Mouse (Mus musculus) intestine, embryonic 14.5 days (tissue): ENCODE results near the gene Rgs16. TPM values are rescaled to one million over a fixed set of nuclear protein-coding genes. Genes with fewer than 3 reads are reported as not detected.
A peak's percentile ranks its signal among the peaks of the same experiment; 100 is the strongest.

Experiments
- ATAC-seq: fragments of 200-750 bp; cut with Nextera tagmentation; replicated peaks from 2 replicates; pipeline ENCODE4 v1.8.0; 2017; ENCODE audit warnings: low read depth, moderate number of reproducible peaks, moderate TSS enrichment, moderate library complexity; ENCODE audit not compliant: low FRiP score, low TSS enrichment
- DNase-seq: peaks from one replicate; pipeline ENCODE4 v3.0.0-alpha.2; 2018; ENCODE audit warnings: low spot score
- H3K27ac ChIP-seq: fragments of 300-500 bp; sonication (generic); 2 replicates; pipeline ENCODE4 v1.5.1; 2014; ENCODE audit warnings: low read depth, mild to moderate bottlenecking, control low read depth
- H3K27me3 ChIP-seq: fragments of 300-500 bp; sonication (generic); replicated peaks from 2 replicates; pipeline ENCODE4 v1.6.1; 2014; ENCODE audit warnings: low read length, control low read depth; ENCODE audit not compliant: control insufficient read depth, insufficient read depth
- H3K36me3 ChIP-seq: fragments of 300-500 bp; sonication (generic); 2 replicates; pipeline ENCODE4 v1.6.1; 2014; ENCODE audit warnings: low read length, control low read depth; ENCODE audit not compliant: control insufficient read depth, insufficient read depth
- H3K4me1 ChIP-seq: fragments of 300-500 bp; sonication (generic); replicated peaks from 2 replicates; pipeline ENCODE4 v1.6.1; 2014; ENCODE audit warnings: low read length, control low read depth, mixed read lengths; ENCODE audit not compliant: control insufficient read depth, insufficient read depth
- H3K4me2 ChIP-seq: fragments of 300-500 bp; sonication (generic); 2 replicates; pipeline ENCODE4 v1.6.1; 2014; ENCODE audit warnings: low read length
- H3K4me3 ChIP-seq: fragments of 300-500 bp; sonication (generic); 2 replicates; pipeline ENCODE4 v1.5.1; 2014; ENCODE audit warnings: low read depth, low read length, control low read depth, mixed read lengths
- H3K9ac ChIP-seq: fragments of 300-500 bp; sonication (generic); 2 replicates; pipeline ENCODE4 v1.6.1; 2014; ENCODE audit warnings: mild to moderate bottlenecking, low read length
- H3K9me3 ChIP-seq: fragments of 300-500 bp; sonication (generic); 2 replicates; pipeline ENCODE4 v1.6.1; 2016; ENCODE audit warnings: low read length, control low read depth; ENCODE audit not compliant: control insufficient read depth
- WGBS: fragments of 180-500 bp; shearing (Covaris S2); extraction: QIAGEN DNeasy Blood & Tissue Kit; methylation state at CpG from one replicate; pipeline ENCODE4 v1.1.7; 2014; 5-methylcytosine and 5-hydroxymethylcytosine counted together
- polyA plus RNA-seq: library from polyadenylated mRNA; unstranded; fragments of >200 nt; fragmentation: Nextera tagmentation; extraction: Ambion mirVana; gene quantifications from 2 replicates; pipeline ENCODE4 v1.2.1, GENCODE M21; 2014

Gene Rgs16
- polyA plus RNA-seq, 1 experiment from 2014 or later, result 2.7 TPM

DNA sequence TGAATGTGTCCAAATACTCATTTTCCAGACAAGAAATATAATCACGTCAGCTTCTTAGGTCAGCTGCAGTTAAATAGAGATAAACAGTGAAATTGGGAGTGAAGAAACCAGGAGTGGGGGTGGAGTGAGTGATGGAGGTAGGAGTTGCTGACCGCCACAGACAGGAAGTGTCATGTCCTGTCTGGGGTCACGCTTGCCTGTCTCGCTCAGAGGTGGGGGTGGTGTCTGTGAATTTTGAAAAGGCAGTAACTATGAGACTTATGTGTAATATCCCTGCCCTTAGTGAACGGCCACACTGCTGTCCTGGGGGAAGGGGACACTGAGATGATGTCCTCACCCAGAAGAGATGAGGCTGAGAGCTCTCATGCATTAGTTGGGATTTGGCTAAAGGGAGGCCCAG is 30.7 kb upstream of the Rgs16 start:
- Histone ChIP-seq H3K9ac (no peak overlapping the region), H3K36me3 (no peaks in the 10 kb centered on the region), H3K27me3 (0 out of 2 replicates have a peak, but pooled peaks cover 3% of the 10 kb centered on the region), H3K27ac (no peak overlapping the region), H3K4me2 (no peak overlapping the region), H3K4me3 (no peak overlapping the region), H3K4me1 (peaks cover 12% of the 10 kb centered on the region), H3K9me3 (no peaks in the 10 kb centered on the region)
- WGBS, result 34% methylated on average over 5 of the region's 5 CpGs
- DNase-seq (no peak), ATAC-seq (no peak)

DNA sequence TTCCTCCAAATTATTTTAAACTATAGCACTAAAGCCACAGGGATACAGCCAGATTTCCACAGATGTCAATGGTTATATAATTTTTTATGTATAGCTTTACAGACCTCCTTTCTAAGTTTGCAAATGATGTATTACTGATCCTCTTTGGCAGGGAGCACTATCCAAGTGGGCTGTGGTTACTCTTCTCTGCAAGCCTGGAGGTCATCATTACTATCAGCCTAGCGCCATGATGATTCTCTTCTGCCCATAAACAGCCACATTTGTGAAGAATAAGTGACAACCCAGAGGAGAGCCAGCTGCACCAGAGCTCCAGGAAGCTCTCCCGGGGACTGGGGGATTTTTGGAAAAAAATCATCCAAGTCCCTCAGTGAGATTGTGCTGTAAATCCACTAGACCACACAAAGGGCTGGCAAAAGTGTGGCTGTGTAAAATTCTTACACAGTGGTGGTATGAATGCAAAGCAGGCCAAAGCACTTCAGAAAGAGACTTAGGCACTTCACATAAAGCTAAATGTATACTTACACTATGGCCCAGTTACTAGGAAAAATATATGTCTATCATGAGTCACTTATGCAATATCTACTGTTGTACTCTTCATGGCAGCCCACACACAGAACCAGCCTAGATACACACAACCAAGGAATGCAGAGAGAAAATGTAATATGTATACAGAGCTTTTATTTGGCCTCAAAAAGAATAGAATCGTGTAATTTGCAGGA is 28.4 kb upstream of the Rgs16 start:
- Histone ChIP-seq H3K9ac (no peak overlapping the region), H3K27ac (no peak overlapping the region; the same call in 1 of the 2 replicates), H3K27me3 (0 out of 2 replicates have a peak, but pooled peaks cover 3% of the 10 kb centered on the region), H3K36me3 (no peaks in the 10 kb centered on the region), H3K4me3 (no peak overlapping the region), H3K9me3 (no peaks in the 10 kb centered on the region), H3K4me1 (peaks cover 12% of the 10 kb centered on the region), H3K4me2 (no peak overlapping the region)
- DNase-seq, result no peak
- 0 out of 2 replicates have a peak, but pooled peaks have one; percentile 43 for ATAC-seq
- WGBS, result 34% methylated on average over 3 of the region's 3 CpGs

DNA sequence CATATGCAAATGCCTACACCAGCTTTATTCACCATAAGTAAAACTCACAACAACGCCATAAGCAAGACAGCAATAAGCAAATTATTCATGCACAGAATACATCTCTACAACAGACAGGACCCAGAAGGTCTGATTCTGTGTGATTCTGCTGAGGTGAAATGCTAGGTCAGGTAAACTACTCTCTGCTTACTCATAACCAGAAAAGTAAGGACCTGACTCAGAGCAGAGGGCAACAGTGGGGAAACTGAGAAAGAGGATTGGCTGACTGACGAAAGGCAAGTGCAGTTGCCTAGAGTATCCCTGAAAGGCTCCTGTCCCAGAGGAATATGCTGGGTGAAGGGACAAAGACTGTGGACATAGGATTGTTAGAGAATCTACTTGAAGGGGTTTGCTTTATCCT is 27.5 kb upstream of the Rgs16 start:
- H3K4me3 ChIP-seq, result no peak overlapping the region
- ATAC-seq (no peak), DNase-seq (no peak)
- H3K27me3 ChIP-seq, result 0 out of 2 replicates have a peak, but pooled peaks cover 3% of the 10 kb centered on the region
- peaks cover 12% of the 10 kb centered on the region for H3K4me1 ChIP-seq
- no peak overlapping the region for H3K4me2 ChIP-seq
- WGBS, result 93% methylated on average over 2 of the region's 2 CpGs
- no peak overlapping the region for H3K27ac ChIP-seq
- H3K9me3 ChIP-seq, result no peaks in the 10 kb centered on the region
- H3K9ac ChIP-seq, result no peak overlapping the region
- H3K36me3 ChIP-seq, result no peaks in the 10 kb centered on the region

GRCm38 (mm10) chr1:153717990-153718389 is 22.2 kb upstream of the Rgs16 start:
- 0 out of 2 replicates have a peak, but pooled peaks cover 3% of the 10 kb centered on the region for H3K27me3 ChIP-seq
- H3K4me2 ChIP-seq, result no peak overlapping the region
- ATAC-seq, result no peak
- WGBS, result 91% methylated on average over 1 of the region's 1 CpGs
- no peaks in the 10 kb centered on the region for H3K4me1 ChIP-seq
- H3K27ac ChIP-seq, result no peak overlapping the region
- no peaks in the 10 kb centered on the region for H3K36me3 ChIP-seq
- H3K9me3 ChIP-seq, result no peaks in the 10 kb centered on the region
- H3K4me3 ChIP-seq, result no peak overlapping the region
- no peak for DNase-seq
- H3K9ac ChIP-seq, result no peak overlapping the region

DNA sequence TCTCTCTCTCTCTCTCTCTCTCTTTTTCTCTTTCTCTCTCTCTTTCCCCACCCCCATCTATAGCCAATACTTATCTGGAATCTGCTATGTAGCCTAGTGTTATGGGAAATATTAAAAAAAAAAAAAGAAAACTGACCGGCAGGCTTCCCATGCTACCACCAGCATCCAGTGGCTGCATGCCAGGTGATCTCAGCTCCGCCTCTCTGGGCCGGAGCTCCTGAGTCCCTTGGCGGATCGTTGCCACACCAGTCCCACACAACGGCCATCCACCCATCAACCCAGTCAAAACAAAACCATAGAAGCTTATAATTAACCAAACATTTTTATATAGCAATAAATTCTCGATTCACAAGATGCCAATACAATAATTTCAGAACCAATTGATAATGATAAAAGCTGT is 19.2 kb upstream of the Rgs16 start:
- H3K4me2 ChIP-seq, result no peak overlapping the region
- ATAC-seq, result no peak
- no peaks in the 10 kb centered on the region for H3K4me1 ChIP-seq
- no peak overlapping the region for H3K4me3 ChIP-seq
- H3K27me3 ChIP-seq, result no peaks in the 10 kb centered on the region
- 81% methylated on average over 7 of the region's 7 CpGs for whole genome bisulfite sequencing
- H3K27ac ChIP-seq, result no peak overlapping the region
- no peaks in the 10 kb centered on the region for H3K36me3 ChIP-seq
- H3K9ac ChIP-seq, result no peak overlapping the region
- H3K9me3 ChIP-seq, result no peaks in the 10 kb centered on the region
- DNase-seq, result no peak

GRCm38 (mm10) chr1:153721565-153722310 is 18.4 kb upstream of the Rgs16 start:
- DNase-seq, result no peak
- Histone ChIP-seq H3K36me3 (no peaks in the 10 kb centered on the region), H3K27ac (no peak overlapping the region), H3K4me1 (no peaks in the 10 kb centered on the region), H3K9me3 (no peaks in the 10 kb centered on the region), H3K4me3 (no peak overlapping the region), H3K4me2 (no peak overlapping the region), H3K9ac (no peak overlapping the region), H3K27me3 (no peaks in the 10 kb centered on the region)
- 80% methylated on average over 9 of the region's 9 CpGs for WGBS
- ATAC-seq, result no peak

DNA sequence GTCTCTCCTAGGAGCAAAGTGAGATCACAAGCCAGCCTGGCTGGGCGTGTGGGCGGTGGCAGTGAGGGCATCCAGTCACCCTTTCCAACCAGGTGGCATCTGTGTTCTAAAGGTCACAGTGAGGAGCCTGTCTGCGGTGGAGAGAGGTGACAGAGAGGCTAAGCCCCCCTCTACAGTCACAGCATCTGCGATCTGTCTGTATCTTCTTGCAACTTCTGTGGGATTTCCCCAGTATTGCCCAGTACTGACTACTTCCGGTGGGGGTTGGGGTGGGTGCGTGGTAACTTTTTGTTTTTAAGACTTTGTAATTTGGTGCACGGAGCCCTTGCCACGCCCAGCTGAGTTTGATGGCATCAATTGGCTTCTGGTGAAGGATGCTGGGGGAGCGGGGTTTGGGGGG is 16.7 kb upstream of the Rgs16 start:
- Histone ChIP-seq H3K9ac (no peak overlapping the region), H3K9me3 (no peaks in the 10 kb centered on the region), H3K36me3 (no peaks in the 10 kb centered on the region), H3K4me2 (no peak overlapping the region), H3K27me3 (no peaks in the 10 kb centered on the region), H3K27ac (no peak overlapping the region), H3K4me1 (no peaks in the 10 kb centered on the region), H3K4me3 (no peak overlapping the region)
- 75% methylated on average over 9 of the region's 9 CpGs for WGBS
- DNase-seq, result no peak
- no peak for ATAC-seq

- H3K4me3 ChIP-seq, result no peak overlapping the region
- no peak overlapping the region for H3K9ac ChIP-seq
- ATAC-seq (no peak), DNase-seq (no peak)
- H3K27ac ChIP-seq, result no peak overlapping the region
- 79% methylated on average over 16 of the region's 16 CpGs for WGBS
- no peak overlapping the region for H3K4me2 ChIP-seq
- no peaks in the 10 kb centered on the region for H3K36me3 ChIP-seq
- H3K27me3 ChIP-seq, result no peaks in the 10 kb centered on the region
- H3K9me3 ChIP-seq, result no peaks in the 10 kb centered on the region
- H3K4me1 ChIP-seq, result no peaks in the 10 kb centered on the region
Observed at GRCm38 (mm10) chr1:153726636-153727035, 13.5 kb upstream of the Rgs16 start.
